Mouse (Mus musculus): Measurements from ENCODE around the gene Tinf2.

- TF ChIP-seq EP300 (IDR thresholded peaks at IDR 0.05) = no peak
- no peak for TF ChIP-seq CTCF (IDR thresholded peaks at IDR 0.05)
Measured at GRCm38 (mm10) chr14:55642679-55643059, 39.0 kb downstream of the Tinf2 start.
